Mouse (Mus musculus): ENCODE results near the gene Fmod.

Fmod gene

DNA sequence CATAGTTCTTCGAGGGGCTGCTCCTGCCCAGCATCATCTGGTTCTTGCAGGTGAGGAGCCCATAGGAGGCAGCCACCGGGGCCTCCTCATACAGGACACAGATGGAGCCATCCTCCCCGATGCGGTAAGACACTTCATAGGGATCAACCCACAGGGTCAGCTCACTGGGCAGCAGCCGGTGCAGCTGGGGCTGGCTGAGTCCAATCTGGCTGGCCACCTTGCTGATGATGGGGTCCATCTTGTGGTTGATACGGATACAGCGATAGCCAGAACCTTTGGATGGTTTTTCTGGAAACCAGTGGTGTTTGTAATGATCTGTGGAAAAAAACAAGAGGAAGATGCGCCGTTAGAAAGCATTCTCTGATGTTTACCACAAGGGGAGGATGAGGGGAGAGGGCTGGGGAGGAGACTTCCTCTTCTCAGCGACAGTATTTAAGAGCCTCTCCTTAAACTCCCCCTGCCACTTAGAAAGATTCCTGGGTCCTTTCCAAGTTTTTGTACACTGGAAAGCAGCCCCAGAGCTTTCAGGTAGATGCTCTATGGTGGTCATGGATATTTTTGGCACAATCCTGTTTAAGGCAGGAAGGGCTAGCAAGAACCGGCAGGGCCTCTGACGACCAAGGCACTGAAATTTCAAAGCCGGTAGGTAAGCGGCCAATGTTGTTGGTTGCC, 40.5 kb downstream of the Fmod start:
- DNase-seq (ENCODE audit: low spot score): peak; percentile 54

DNA sequence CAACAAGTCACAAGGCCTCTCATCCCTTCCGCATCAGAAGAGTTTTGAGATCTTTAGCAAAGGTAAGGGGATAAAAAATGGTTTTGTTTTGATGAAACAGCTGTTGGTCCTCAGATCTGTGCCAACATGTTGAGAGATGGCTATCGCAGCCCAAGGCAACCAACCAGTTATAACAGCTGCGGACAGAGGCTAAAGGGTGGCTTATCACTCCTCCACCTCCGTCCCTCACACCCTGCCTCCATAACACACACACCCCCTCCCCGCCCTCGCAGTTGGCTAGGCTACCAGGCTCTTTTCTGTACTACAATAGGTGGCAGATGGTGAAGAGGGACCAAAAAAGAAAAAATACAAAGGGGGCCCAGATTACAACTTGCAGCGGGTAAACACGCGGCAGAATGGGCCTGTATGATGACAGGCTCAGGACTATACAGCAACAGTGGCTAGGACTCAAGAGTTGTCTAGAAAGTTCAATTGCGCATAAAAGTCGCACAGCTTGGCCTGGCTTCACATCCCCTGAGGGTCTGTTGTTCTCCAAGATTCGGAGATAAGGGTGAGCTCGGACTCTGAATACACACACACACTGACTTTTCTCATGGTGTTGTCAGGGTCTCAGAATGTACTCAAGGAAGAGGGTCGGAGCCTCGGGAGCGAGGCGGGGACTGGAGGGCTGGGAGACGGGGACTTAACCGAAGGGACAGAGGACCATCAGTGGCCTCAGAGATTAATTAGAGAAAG, 41.2 kb downstream of the Fmod start:
- peak; percentile 33 for DNase-seq (ENCODE audit: low spot score)

DNA sequence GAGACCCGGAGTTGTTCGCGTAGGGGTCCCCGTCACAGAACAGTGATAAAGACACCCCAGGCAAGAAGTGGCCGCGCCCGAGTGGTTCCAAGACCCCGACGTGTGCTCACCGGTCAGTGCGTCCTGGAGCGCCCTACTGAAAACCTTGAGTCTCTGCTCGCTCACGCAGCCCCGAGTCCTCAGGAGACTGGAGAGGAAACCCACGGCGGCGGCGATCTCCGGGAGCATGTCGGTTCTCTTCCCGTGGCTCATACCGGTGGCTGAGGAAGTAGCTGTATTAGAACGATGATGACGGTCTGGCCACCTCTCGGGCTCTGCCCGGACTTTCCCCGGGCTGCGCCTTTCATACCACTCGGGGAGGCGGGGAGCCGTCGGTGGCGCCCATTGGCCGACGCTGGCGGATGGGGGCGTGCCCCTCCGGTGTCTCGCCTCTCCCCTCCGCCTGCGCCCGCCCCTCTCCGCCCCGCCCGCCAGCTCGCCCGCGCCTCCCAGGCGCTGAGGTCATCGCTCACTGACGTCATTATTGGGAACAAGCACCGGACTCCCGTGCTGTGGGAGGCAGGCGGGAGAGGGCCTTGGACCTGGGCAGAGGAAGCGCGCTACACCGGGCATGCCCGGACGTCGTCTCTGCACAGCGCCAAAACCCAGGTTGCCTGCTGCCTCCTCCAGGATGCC, 41.9 kb downstream of the Fmod start, which contains the start of gene Btg2:
Gene Btg2 (minus strand): TSS at position 319 of the 675 bp plus-strand sequence.
- peak; percentile 95 for DNase-seq (ENCODE audit: low spot score)

DNA sequence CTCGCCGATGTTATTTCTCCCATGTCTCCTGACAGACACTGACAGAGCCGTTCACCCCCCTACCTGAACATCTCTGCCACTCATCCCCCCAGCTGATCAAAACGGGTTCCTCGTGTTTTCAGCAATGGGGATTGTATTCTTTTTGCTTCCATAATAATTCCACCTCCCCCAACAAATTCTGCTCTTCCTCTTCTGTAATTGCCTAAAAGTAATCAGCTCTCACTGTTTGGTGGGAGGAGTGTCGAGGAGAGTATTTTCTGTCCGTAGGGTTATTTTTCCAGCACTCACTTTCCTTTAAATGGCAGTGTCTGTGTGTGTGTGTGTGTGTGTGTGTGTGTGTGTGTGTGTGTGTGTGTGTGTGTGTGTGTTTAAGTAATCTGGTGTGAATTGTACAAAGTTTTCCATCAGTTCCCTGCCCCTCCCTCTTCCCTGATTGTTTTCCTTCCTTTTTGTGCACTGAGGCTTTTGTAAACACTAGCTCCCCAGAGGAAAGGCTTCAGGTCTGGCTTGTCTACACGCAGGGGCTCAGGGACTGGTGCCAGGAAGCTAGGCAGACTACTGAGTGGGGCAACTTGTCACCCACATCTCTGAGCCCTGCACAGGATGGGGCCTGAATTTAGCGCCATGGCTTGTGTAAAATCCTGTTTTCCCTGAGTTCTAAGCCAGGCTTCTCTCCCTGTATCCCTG, 42.6 kb downstream of the Fmod start:
- peak; percentile 60 for DNase-seq (ENCODE audit: low spot score)

DNA sequence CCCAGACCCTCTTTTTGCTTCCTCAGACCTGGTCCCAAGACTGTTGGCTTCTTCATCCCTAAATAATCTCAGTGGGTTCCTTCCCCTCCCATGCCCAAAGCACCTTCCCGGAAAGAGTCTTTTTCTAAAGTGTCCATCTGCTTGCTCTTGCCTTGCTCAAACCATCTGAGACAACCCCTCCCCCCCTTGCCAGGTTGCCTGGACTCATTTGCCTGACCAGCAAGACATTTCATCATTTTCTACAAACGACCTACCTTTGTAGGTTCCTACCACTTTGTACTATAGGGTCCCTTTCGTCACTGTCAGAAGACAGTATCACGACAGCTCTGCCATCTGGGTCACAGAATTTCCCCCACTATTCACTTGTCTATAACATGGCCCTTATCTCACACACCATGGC, 43.4 kb downstream of the Fmod start:
- no peak for DNase-seq (ENCODE audit: low spot score)

DNA sequence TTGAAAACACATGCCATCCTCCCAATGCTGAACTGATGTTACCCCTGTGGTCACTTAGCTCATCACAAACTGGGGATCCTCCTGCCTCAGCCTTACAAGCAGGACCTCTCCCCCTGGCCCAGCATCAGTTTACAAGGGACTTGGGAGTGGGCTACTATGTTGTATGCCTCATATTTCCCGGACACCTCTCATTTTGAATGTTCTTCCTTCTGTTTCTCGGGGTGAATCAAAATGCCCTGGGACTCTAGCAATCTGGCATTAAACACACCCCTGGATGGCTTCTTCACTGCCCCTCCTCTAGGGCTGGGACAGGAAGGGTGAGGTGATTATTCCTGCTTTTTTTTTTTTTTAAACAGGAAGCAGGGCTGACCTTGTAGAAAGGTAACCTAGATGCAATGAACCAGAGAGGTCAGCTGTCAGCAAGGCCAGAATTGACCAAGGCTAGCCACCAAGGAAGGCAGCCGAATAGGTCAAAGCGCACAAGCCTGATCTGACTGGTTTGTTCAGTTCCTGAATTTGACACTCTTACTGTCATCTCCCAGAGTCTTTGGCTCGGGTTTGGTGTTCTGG, 43.9 kb downstream of the Fmod start:
- no peak for DNase-seq (ENCODE audit: low spot score)

DNA sequence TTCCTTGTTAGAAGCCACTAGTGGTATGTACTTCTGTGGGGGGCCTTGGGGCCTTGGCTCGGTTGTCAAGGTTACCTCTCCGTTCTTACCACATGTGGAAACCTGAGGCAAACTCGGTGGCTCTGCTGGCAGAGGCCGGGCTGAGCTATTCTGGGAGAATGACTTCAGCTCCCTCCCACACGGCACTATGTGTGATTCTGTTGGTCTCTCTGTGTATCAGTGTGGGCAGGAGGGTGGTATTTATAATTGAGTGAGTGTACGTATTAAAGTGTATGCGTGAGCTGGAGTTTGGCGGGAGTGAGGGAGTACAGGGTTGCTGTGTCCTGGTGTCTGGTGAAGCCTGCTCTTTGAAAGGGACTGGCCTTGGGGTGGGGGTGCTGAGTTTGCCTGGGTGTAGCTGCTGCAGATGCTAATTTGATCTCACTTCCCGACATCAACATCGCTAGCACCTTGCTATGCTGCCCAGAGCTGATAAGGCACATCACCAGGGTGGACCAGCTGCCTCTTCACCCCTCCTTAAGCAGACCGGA, 46.0 kb downstream of the Fmod start:
- peak; percentile 66 for DNase-seq (ENCODE audit: low spot score)

DNA sequence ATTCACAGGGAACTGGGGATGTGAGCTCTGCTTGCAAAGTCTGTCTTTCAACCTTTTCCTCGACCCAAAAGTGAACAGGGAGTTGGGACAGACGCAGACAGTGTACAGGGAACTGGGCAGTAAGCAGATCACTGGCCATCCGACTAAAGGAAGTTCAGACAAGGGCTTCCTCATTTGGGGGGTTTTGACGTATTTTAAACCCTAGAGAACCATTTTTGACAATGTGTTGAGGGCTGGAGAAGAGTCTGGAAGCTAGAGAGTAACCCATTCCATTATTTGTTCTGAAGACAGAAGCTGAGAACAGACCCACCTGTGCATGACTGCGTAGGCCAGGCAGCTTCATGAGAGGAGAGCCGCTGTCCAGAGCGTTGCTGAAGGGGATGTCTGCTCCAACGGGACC, 46.6 kb downstream of the Fmod start:
- no peak for DNase-seq (ENCODE audit: low spot score)

DNA sequence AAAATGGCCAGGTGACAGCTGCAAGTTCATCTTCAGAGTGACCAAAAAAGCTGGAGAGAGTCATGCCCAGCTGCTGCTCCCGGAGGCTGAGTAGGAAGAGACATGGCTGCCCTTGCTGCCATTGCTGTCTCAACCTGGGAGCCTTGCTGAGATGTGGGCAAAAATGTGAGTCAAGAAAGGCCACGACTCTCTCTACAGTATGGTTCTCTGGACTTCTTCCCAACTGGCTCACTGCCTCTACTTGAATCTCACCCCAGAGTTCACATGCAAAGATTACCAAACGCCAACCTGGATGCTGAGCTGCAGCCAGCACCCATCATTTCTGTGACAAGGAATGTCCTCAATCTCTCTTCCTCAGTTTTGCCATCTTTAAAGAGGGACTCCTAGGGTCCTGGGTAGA, 47.1 kb downstream of the Fmod start:
- DNase-seq (ENCODE audit: low spot score): no peak

DNA sequence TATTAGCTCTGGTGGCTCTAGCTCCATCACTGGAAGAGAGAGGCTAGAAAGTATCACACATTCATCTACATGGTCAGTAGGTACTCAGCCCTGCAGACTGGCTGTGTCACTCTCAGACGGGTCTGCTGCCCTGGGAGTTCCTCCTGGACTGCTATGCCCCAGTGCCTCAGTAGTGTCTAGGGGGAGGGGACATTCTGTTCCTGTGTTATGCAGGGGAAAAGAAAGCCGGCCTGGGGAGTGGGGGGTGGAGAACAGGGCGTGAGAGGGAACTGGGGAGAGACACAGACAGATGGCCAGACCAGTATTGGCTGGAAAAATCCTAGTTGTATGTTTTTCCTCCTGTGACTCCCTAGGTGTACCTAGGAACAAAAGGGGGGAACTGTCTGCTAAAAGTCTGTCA, 49.0 kb downstream of the Fmod start:
- no peak for DNase-seq (ENCODE audit: low spot score)

DNA sequence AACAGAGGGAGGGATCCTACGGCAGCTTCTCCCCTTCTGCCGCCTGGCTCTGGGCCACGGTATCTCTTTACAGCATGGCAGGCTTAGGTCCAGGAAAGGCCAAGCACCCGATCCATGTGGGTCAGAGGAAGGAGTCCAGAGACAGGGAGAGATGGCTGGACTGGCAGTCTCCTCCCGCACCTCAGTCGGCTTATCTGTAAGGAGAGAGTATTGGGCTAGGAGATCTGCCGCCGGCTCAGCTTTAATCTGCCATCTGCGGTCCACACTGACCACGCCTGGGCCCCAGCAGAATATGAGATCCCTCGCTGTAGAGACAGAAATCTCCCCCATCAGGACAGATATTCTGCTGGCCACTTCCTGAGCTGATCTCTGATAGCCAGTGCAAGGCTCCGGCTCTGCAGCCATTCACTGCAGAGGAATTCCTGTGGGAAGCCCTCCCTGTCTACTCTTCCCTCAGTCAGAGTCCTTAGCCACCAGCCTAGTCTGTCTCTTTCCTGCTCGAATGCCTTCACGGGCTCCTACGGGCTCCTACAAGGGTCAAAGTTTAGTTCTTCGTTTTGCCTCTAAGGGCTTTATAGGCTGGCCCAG, 49.9 kb downstream of the Fmod start:
- no peak for DNase-seq (ENCODE audit: low spot score)

DNA sequence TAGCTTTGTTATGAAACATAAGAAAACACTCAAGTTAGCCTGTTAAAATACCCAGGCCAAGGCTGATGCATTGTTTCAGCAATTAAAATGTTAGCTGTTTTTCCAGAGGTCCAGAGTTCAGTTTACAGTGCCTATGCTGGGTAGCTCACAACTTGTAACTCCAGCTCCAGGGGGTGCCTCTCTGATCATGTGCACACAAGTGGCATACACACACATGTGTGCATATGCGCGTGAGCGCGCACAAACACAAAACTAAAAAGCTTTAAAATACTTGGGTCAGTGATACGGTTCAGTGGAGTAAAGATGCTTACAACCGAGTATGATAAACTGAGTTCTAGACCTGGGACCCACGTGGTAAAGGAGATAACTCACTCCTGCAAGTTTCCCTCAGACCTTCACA, 52.0 kb downstream of the Fmod start:
- no peak for DNase-seq (ENCODE audit: low spot score)

DNA sequence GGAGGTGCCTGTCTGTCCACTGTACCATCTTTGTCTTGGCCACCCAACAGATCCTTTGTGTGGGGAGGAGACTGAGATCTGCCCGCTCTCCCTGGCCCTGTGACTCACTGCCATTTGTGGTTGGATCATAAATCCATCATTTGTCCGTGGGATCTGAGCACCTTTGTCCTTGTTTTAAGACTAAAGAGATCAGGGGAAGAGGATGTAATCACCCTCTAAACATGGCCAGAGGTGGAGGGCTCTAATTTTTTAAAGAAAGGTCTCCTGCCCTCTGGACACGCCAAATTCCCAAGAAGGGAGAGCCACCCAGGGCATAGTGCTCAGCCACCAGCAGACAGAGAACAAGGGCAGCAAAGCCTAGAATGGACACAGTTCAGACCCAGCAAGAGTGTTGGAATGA, 54.8 kb downstream of the Fmod start:
- no peak for DNase-seq (ENCODE audit: low spot score)

DNA sequence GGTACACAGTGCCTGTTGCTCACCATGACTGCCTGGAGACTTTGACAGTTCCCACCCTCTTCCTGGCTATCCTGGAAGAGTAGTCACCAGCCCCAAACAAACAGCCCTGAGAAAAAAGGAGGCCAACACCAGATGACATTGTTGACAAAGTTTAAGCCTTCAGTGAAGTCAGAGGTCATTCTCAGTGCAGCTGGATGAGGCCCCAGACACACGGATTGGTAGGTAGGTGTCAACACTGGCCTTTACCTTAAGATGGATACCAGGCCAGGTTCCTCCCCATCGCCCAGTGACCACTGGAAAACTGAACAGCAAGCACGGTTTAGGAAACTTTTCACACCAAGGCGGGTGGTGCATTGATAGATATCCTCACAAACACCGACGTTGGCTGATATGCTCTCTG, 55.3 kb downstream of the Fmod start:
- DNase-seq (ENCODE audit: low spot score): no peak

DNA sequence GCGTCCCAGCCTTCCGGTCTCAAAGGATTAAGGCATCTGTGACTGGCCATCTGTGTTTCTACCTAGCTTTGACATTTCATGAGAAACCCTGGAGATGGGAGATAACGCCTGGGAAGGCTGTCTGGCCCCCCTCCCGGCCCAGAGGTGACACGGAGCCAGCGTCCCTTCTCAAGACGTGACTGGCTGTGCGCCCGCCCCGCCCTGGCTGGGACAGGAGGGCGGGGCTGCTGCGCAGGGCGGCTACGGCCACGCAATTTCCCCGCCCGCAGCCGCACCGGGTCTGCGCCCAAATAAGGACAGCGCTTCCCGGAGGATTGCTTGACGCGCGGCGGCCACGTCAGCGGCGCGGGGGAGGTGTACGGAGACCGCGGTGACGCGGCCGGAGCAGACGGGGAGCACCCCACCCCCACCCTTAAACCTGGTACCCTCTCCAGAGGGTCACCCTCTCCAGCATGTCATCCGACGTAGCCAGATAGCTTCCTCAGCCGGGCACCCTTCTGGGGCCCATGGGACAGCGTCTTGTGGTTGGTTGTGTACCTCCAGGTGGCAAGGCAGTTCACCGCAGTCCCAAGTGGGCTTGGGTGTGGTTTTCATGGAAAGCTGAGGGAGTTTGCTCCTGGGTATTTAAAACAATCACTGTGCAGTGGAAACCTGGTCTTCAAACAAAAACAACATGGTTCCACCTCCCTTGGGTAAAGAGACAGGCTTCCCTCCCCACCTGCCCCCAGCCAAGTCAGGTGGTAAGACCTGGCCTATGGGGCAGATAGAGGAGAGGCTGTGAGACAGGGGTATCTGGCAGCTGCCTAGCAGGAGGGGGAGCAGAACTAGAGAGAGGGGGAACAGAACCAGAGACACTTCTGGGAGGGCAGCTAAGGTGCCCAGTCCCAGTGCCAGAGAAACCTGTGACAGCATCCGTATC, 56.1 kb downstream of the Fmod start:
- DNase-seq (ENCODE audit: low spot score): peak; percentile 96

DNA sequence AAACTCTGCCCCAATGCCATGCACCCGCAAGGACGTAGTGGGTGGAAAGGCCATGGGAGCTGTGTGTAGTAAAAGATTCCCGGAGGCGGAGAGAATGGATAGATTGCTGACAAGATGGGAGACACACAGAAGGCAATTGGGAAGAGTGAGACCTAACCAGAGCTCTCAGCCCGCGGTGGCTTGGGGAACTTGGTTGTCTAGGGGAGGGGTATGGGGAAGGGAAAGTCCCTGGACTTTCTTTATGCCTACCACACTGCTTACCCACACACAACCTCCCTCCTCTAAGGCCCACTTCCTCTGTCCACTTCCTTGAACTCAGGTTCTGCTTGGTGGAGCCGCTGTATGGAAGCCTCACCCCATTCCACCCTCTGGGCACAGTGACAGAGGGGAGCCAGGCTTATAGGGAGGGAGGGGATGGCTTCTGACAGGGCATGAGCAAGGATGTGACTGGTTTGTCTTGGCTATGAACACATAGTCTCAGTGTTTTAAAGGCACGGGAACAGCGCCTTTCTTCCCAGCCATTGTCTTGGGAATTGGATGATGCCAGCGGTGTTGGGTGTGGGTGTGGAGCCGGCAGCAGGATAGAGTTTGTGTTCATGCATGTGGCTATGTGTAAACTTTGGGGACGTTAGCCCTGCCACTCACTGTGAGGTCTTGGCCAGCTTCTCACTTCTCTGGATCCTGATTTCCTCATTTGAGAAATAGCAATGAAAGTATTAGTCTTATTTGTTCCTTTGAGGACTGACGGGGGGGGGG, 56.9 kb downstream of the Fmod start:
- peak; percentile 71 for DNase-seq (ENCODE audit: low spot score)

DNA sequence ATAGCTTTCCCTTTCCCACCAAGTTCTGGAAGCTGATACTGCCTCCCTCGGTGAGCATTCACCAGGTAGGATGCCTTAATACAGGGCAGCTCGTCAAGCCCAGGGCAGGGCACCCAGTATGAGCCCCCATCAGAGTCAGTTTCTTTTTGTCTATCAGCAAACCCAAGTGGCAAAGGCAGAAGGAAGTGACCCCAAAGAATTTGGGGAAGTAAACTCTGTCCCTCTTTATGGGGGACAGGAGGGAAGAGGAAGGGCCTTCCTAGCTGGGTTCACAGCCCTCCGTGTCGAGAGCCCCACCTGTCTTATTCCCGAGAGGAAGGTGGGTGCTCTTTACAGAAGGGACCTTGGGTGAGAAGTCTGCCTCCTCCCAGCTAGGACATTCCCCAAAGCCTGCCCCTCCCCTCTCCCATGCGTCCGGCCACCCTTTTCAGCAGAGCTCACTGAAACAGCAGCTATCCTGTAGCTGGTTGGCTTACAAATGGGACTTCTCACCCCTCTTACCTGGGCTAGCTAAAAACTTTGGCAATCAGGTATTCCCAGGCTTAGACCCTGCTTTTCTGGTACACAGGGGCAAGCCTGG, 58.1 kb downstream of the Fmod start:
- no peak for DNase-seq (ENCODE audit: low spot score)

DNA sequence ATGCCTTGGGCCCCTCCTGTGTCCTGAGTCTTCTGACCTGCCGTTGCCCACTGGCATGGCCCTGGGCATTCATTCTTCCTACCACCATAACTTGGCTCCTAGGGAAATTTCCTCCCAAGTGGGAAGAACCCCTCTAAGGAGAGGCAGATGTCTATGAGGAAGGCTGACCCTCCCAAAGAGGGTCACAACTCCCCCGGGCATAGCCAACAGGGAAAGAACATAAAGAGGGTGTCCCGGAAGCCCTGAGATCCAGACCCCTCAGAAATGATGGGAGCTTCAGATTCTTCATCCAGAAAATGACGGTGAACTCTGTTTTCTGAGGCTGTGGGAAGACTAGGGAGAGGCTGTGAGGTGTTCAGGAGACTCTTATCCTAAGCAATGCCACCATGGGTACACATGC, 58.7 kb downstream of the Fmod start:
- no peak for DNase-seq (ENCODE audit: low spot score)

DNA sequence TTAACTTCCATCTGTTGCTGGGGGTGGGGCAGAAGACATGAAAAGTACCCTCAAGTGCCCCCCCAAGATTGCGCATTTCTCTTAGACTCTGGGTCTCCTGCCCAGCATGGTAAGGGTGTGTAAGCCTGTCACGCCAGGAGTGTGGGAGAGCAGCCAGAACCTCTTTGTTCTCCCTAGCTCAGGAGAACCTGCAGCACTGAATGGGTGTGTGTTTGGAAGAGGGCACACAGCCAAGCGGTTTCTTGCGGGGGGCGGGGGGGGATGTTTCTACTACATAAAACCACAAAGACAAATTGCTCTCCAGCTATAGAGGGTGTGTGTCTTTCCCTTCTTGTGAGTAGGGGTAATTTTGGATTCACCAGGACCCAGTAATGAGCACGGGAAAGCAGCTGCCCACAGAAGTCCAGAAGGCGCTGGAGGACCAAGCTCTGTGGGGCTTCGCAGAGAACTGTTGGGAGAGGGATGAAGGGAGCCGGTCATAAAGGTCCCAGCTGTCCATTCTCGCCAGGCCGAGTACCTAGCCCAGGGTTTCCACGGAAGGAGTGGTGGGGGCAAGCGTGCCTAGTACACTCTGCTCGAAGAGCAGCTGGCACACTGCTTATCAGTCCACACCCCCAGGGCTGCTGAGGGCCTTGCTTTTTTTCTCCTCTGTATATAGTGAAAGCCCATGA, 59.3 kb downstream of the Fmod start:
- no peak for DNase-seq (ENCODE audit: low spot score)

All from T-cell, adult 2 months (primary cell).